Comparison of ENCODE assay signal across 8 mouse cellular contexts in the genomic region with DNA sequence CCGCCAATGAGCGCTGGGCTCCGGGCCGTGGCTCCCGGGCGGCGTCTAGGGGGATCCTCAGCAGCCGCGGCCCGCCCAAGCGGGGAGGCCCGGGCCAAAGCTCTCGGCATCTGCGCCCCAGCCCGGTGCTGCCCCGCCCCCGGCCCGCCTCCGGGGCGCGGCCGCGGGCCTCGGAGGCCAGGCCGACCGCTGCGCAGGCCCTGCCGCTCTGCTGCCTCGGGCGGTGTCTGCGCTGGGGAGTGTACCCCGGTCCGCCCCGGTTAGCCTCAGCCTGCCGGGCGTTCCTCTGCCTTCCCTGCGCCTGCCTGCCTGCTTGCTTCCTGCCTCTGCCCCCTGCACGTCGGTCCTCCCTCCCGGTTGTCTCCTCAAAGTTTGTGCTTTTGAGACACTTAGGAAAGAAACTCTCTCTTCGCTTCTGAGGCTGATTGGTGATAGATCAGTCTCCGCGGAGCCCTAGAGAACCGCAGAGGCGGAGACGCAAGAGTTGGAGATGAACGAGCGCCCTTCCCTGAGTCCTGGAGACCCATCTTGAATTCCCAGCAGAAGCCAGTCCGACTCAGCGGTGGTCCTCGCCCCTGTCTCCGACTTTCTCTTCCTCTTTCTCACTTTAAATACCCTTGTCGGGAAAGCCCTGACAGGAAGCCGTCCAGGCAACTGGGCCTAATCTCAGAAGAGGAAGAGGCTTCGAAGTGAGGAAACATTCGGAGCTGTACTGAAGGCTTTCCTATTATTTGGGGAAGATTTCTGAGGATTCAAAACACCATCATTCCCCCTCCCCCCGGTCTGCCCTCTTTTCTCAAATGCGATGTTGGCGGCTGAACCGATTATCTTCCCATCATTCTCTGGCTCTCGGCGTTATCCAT. TPM values are rescaled to one million over a fixed set of nuclear protein-coding genes. Genes with fewer than 3 reads are reported as not detected.
DNase-seq lines count a peak whose midpoint lies in the region; ATAC-seq and TF ChIP-seq lines count a peak whose summit lies in the region.

No protein-coding gene starts in this region.

- H3K4me1 ChIP-seq in lung, embryonic 14.5 days (ENCODE audit: insufficient read depth), result peaks cover 11% of the 10 kb centered on the region; the same call in 1 of the 2 replicates

- ATAC-seq in hematopoietic stem cell, adult 5-6 weeks (replicated peaks in 1 of 2; ENCODE audit: insufficient read depth in 1 of 2, low FRiP score in 2 of 2, low TSS enrichment in 1 of 2, low read depth in 1 of 2, poor library complexity in 2 of 2, severe bottlenecking in 2 of 2), result peak; percentile 76 to 86
- ATAC-seq in lung, embryonic 14.5 days (ENCODE audit: insufficient read depth), result peak; percentile 99
- peak; percentile 87 for ATAC-seq in neutrophil, adult 5-6 weeks (ENCODE audit: extremely low read depth, insufficient number of reproducible peaks, low FRiP score, poor library complexity, severe bottlenecking)

- TF ChIP-seq CTCF in lung, embryonic 14.5 days (IDR thresholded peaks at IDR 0.05; ENCODE audit: low read depth), result no peak

- under 1% methylated on average over 50 of the region's 62 CpGs for WGBS in lung, embryonic 14.5 days

- peak overlapping the region; percentile 74 for H3K4me3 ChIP-seq in lung, embryonic 14.5 days (ENCODE audit: low read depth, low read length)

- H3K4me2 ChIP-seq in lung, embryonic 14.5 days, result peak overlapping the region; percentile 79

- DNase-seq in Muller cell, postnatal 12 days (ENCODE audit: inconsistent ontology term), result peak; percentile 97
- DNase-seq in cerebellum, adult 8-10 months, result peak; percentile 84
- DNase-seq in forelimb bud, embryonic 11.5 days (ENCODE audit: low read depth, low spot score), result peak; percentile 76
- peak; percentile 68 to 84 for DNase-seq in layer of hippocampus, adult 8-10 months (ENCODE audit: low spot score in 2 of 2)
- peak; percentile 95 for DNase-seq in lung, embryonic 14.5 days
- peak; percentile 89 for DNase-seq in thymus, postnatal 0 days (ENCODE audit: low spot score)

- peak overlapping the region; percentile 94 for H3K27ac ChIP-seq in lung, embryonic 14.5 days (ENCODE audit: low read depth)

- no peaks in the 10 kb centered on the region for H3K36me3 ChIP-seq in lung, embryonic 14.5 days (ENCODE audit: insufficient read depth)

- H3K9me3 ChIP-seq in lung, embryonic 14.5 days (ENCODE audit: low read depth, low read length), result no peaks in the 10 kb centered on the region

- no peaks in the 10 kb centered on the region for H3K27me3 ChIP-seq in lung, embryonic 14.5 days (ENCODE audit: insufficient read depth, low read length)

- H3K9ac ChIP-seq in lung, embryonic 14.5 days, result peak overlapping the region; percentile 70

RNA-seq across cellular contexts. Expression of a gene that starts 0.6 kb away (rescaled TPM):
- 57.1 and 59.5 TPM in 2 replicates for total RNA-seq in hematopoietic stem cell, adult 5-6 weeks (2017)
- 10 to 100 TPM; 48.8 to 55.4 (median 50.9) TPM for total RNA-seq in layer of hippocampus, adult 8-10 months (2022)
- 30.7 and 33.2 TPM in 2 replicates for polyA plus RNA-seq in lung, embryonic 14.5 days (2014; fragmentation: Nextera tagmentation; extraction: Ambion mirVana)
- total RNA-seq in neutrophil, adult 5-6 weeks (2017), result 112 and 118 TPM in 2 replicates
- 21.3 and 22.3 TPM in 2 replicates for polyA plus RNA-seq in thymus, postnatal 0 days (2015; fragmentation: Nextera tagmentation; extraction: Ambion mirVana)

Comparison
In these comparisons a context has a peak if more than half of its experiments do, and no peak if none do; other contexts are left out.
1. Peak in every context shown above with its lines: DNase-seq, ATAC-seq, H3K4me3 ChIP-seq and H3K27ac ChIP-seq.